Mouse (Mus musculus) adrenal gland, postnatal 0 days (tissue): Measurements from ENCODE around the gene Lrrd1. TPM values are rescaled to one million over a fixed set of nuclear protein-coding genes. Genes with fewer than 3 reads are reported as not detected.

ENCODE experiments used
- polyA plus RNA-seq: library from polyadenylated mRNA; unstranded; fragments of >200 nt; fragmentation: Nextera tagmentation; extraction: Ambion mirVana; gene quantifications from 2 replicates; pipeline ENCODE4 v1.2.1, GENCODE M21; 2015

Gene Lrrd1
- 0.08 TPM in 1 of 2 replicates, not detected in the other for polyA plus RNA-seq

GRCm38 (mm10) chr5:3845026-3845425 is at the start of gene Lrrd1:
Gene Lrrd1, plus strand, starts transcription at chr5:3845173.

GRCm38 (mm10) chr5:3802433-3803291 is 42.3 kb upstream of the Lrrd1 start, which contains the start of the genes Ankib1 and Krit1:
Gene Ankib1, minus strand, starts transcription at chr5:3802925.
Gene Krit1, plus strand, starts transcription at chr5:3803184.

GRCm38 (mm10) chr5:3893459-3894293 is 48.7 kb downstream of the Lrrd1 start, which contains the start of gene Mterf1a:
Gene Mterf1a, minus strand, starts transcription at chr5:3893933.

Other genes with a start within 250 kb of the Lrrd1 start
- 7.9 and 16.1 TPM in 2 replicates for gene Pex1, start 249.1 kb upstream of the Lrrd1 start, polyA plus RNA-seq
- gene Rbm48, start 248.6 kb upstream of the Lrrd1 start, polyA plus RNA-seq = 6.5 and 11.8 TPM in 2 replicates
- gene Tmbim7, start 194.0 kb upstream of the Lrrd1 start, polyA plus RNA-seq = not detected in 2 replicates
- 59.6 and 74.0 TPM in 2 replicates for gene Gatad1, start 188.0 kb upstream of the Lrrd1 start, polyA plus RNA-seq
- gene Ankib1, start 42.2 kb upstream of the Lrrd1 start, polyA plus RNA-seq = 8.1 and 14.4 TPM in 2 replicates
- gene Krit1, start 42.0 kb upstream of the Lrrd1 start, polyA plus RNA-seq = 26.5 and 43.8 TPM in 2 replicates
- gene Mterf1a, start 48.8 kb downstream of the Lrrd1 start, polyA plus RNA-seq = 8.4 and 9.8 TPM in 2 replicates
- gene Akap9, start 82.9 kb downstream of the Lrrd1 start, polyA plus RNA-seq = 73.6 and 105 TPM in 2 replicates